Mouse (Mus musculus): ENCODE data around the gene Tdrd12.
"Not testable (repeated sequence)": the region's sequence is repeated elsewhere in the genome, so short reads cannot be mapped to it uniquely, and the experiment has no call there.

DNA sequence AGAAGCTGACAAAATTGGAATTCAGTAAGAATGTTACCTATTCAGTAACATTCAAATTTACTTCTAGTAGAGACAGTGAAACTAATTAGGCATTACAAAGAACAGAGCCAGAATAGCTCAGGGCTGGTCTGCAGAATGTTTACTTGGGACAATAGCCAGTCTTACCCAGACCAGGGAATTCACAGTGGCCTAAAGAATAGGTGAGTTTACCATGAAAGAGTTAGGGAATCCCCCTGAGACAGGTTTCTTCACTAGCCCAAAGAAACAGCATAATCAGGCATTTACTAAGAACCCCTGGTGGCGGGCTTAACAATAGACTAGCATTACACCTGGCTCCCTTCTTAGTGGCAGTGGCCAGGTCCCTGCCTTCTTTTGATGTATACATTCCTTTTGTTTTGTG lies 7.0 kb downstream of the Tdrd12 start:
- TF ChIP-seq CTCF (IDR thresholded peaks at IDR 0.05; ENCODE audit: low read depth, low read length); TAL1 (conservative IDR thresholded peaks at IDR 0.05; ENCODE audit: low read depth, low read length); POLR2AphosphoS5 (IDR thresholded peaks at IDR 0.05; ENCODE audit: insufficient replicate concordance, low read depth, low read length): not testable (repeated sequence)
